Mouse (Mus musculus): Measurements from ENCODE around the gene Larp6.

DNA sequence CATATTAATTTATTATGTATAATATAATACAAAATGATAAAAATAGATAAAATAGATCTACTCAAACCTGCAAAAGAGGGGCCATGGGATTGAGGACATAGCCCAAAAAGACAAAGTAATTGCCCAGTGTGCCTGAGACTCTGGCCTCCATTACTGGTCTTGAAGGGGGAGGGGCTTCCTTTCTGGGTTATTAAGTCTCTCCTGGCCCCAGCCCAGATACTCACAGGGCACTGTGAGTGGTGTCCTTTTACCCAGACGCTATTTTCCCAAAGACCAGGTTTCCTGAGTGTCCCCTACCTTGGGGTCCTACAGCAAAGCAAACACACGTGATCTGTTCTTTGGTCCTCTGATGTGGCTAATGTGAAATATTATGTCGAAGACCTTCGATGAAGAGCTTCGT, 778 bp upstream of the Larp6 start:
- no peak for TF ChIP-seq POLR2A (IDR thresholded peaks at IDR 0.05; ENCODE audit: low read depth, low read length)
- no peak for TF ChIP-seq CTCF (IDR thresholded peaks at IDR 0.05; ENCODE audit: extremely low read depth, insufficient read depth, insufficient read length, insufficient replicate concordance)
